Mouse (Mus musculus) intestine, embryonic 15.5 days (tissue): ENCODE results near the gene Cyld. TPM values are rescaled to one million over a fixed set of nuclear protein-coding genes. Genes with fewer than 3 reads are reported as not detected.

Experiments
- ATAC-seq: fragments of 200-750 bp; cut with Nextera tagmentation; 2 replicates; pipeline ENCODE4 v1.8.0; 2017; ENCODE audit warnings: moderate TSS enrichment, moderate library complexity
- H3K27ac ChIP-seq: fragments of 300-500 bp; sonication (generic); 2 replicates; pipeline ENCODE4 v1.5.1; 2015; ENCODE audit warnings: mild to moderate bottlenecking, inconsistent platforms
- H3K27me3 ChIP-seq: fragments of 300-500 bp; sonication (generic); replicated peaks from 2 replicates; pipeline ENCODE4 v1.6.1; 2015; ENCODE audit warnings: inconsistent platforms
- H3K36me3 ChIP-seq: fragments of 300-500 bp; sonication (generic); 2 replicates; pipeline ENCODE4 v1.6.1; 2015; ENCODE audit warnings: inconsistent platforms
- H3K4me1 ChIP-seq: fragments of 300-500 bp; sonication (generic); replicated peaks from 2 replicates; pipeline ENCODE4 v1.6.1; 2015; ENCODE audit warnings: inconsistent platforms
- H3K4me2 ChIP-seq: fragments of 300-500 bp; sonication (generic); replicated peaks from 2 replicates; pipeline ENCODE4 v1.6.1; 2015; ENCODE audit warnings: mild to moderate bottlenecking, inconsistent platforms
- H3K4me3 ChIP-seq: fragments of 300-500 bp; sonication (generic); replicated peaks from 2 replicates; pipeline ENCODE4 v1.5.1; 2015; ENCODE audit warnings: inconsistent platforms
- H3K9ac ChIP-seq: fragments of 300-500 bp; sonication (generic); 2 replicates; pipeline ENCODE4 v1.6.1; 2015; ENCODE audit warnings: inconsistent platforms
- H3K9me3 ChIP-seq: fragments of 300-500 bp; sonication (generic); 2 replicates; pipeline ENCODE4 v1.6.1; 2016; ENCODE audit warnings: inconsistent platforms
- WGBS: fragments of 180-500 bp; shearing (Covaris S2); methylation state at CpG from one replicate; pipeline ENCODE4 v1.1.7; 2015; 5-methylcytosine and 5-hydroxymethylcytosine counted together
- polyA plus RNA-seq: library from polyadenylated mRNA; unstranded; fragments of >200 nt; fragmentation: Nextera tagmentation; extraction: Ambion mirVana; gene quantifications from 2 replicates; pipeline ENCODE4 v1.2.1, GENCODE M21; 2015

Cyld gene
- polyA plus RNA-seq, 1 experiment from 2014 or later: 13.8 TPM

- Histone ChIP-seq H3K36me3 (no peaks in the 10 kb centered on the region), H3K9me3 (no peaks in the 10 kb centered on the region), H3K4me2 (no peak overlapping the region), H3K4me1 (peaks cover 3% of the 10 kb centered on the region; the same call in 1 of the 2 replicates), H3K27ac (no peak overlapping the region), H3K9ac (no peak overlapping the region), H3K27me3 (no peaks in the 10 kb centered on the region), H3K4me3 (no peak overlapping the region)
- 31% methylated on average over 7 of the region's 7 CpGs for WGBS
- no peak for ATAC-seq
Observed at GRCm38 (mm10) chr8:88691961-88692360, 4.9 kb upstream of the Cyld start.

- no peak overlapping the region for H3K9ac ChIP-seq
- no peak overlapping the region for H3K27ac ChIP-seq
- H3K36me3 ChIP-seq: no peaks in the 10 kb centered on the region
- no peak overlapping the region for H3K4me2 ChIP-seq
- H3K4me1 ChIP-seq: peaks cover 6% of the 10 kb centered on the region; the same call in 1 of the 2 replicates
- no peaks in the 10 kb centered on the region for H3K9me3 ChIP-seq
- WGBS: 85% methylated on average over 6 of the region's 6 CpGs
- H3K27me3 ChIP-seq: no peaks in the 10 kb centered on the region
- H3K4me3 ChIP-seq: no peak overlapping the region
- no peak for ATAC-seq
Observed at GRCm38 (mm10) chr8:88692866-88693265, 4.0 kb upstream of the Cyld start.

GRCm38 (mm10) chr8:88693376-88693775 lies 3.5 kb upstream of the Cyld start:
- no peak overlapping the region for H3K27ac ChIP-seq
- H3K27me3 ChIP-seq: no peaks in the 10 kb centered on the region
- H3K36me3 ChIP-seq: no peaks in the 10 kb centered on the region
- H3K4me2 ChIP-seq: no peak overlapping the region
- no peak overlapping the region for H3K4me3 ChIP-seq
- 80% methylated on average over 4 of the region's 4 CpGs for WGBS
- no peak for ATAC-seq
- no peak overlapping the region for H3K9ac ChIP-seq
- no peaks in the 10 kb centered on the region for H3K9me3 ChIP-seq
- H3K4me1 ChIP-seq: peaks cover 8% of the 10 kb centered on the region; the same call in 1 of the 2 replicates

GRCm38 (mm10) chr8:88694291-88694690 lies 2.5 kb upstream of the Cyld start:
- no peak overlapping the region for H3K4me2 ChIP-seq
- no peaks in the 10 kb centered on the region for H3K9me3 ChIP-seq
- peaks cover 8% of the 10 kb centered on the region; the same call in 1 of the 2 replicates for H3K4me1 ChIP-seq
- H3K9ac ChIP-seq: no peak overlapping the region
- H3K36me3 ChIP-seq: no peaks in the 10 kb centered on the region
- ATAC-seq: no peak
- H3K4me3 ChIP-seq: no peak overlapping the region
- WGBS: 64% methylated on average over 7 of the region's 7 CpGs
- no peaks in the 10 kb centered on the region for H3K27me3 ChIP-seq
- no peak overlapping the region for H3K27ac ChIP-seq

GRCm38 (mm10) chr8:88696228-88696627 lies 600 bp upstream of the Cyld start:
- Histone ChIP-seq H3K9me3 (no peaks in the 10 kb centered on the region), H3K4me3 (peak overlapping the region; percentile 96), H3K36me3 (no peaks in the 10 kb centered on the region), H3K27me3 (no peaks in the 10 kb centered on the region), H3K4me2 (peak overlapping the region; percentile 60), H3K9ac (no peak overlapping the region), H3K4me1 (peaks cover 8% of the 10 kb centered on the region; the same call in 1 of the 2 replicates), H3K27ac (no peak overlapping the region)
- ATAC-seq: peak; percentile 18
- WGBS: 23% methylated on average over 7 of the region's 7 CpGs

GRCm38 (mm10) chr8:88697642-88698031 lies 809 bp downstream of the Cyld start:
- 14% methylated on average over 4 of the region's 4 CpGs for WGBS
- Histone ChIP-seq H3K9me3 (no peaks in the 10 kb centered on the region), H3K36me3 (no peaks in the 10 kb centered on the region), H3K4me1 (peaks cover 5% of the 10 kb centered on the region; the same call in 1 of the 2 replicates), H3K27me3 (no peaks in the 10 kb centered on the region), H3K4me2 (peak overlapping the region; percentile 58), H3K27ac (peak overlapping the region; percentile 77; the same call in 1 of the 2 replicates), H3K9ac (peak overlapping the region; percentile 66), H3K4me3 (peak overlapping the region; percentile 96)
- ATAC-seq: no peak

GRCm38 (mm10) chr8:88698048-88698447 lies 1.2 kb downstream of the Cyld start:
- no peak for ATAC-seq
- Histone ChIP-seq H3K27me3 (no peaks in the 10 kb centered on the region), H3K27ac (no peak overlapping the region), H3K9me3 (no peaks in the 10 kb centered on the region), H3K4me2 (peak overlapping the region; percentile 58), H3K4me1 (peaks cover 5% of the 10 kb centered on the region; the same call in 1 of the 2 replicates), H3K4me3 (peak overlapping the region; percentile 96), H3K36me3 (no peaks in the 10 kb centered on the region), H3K9ac (no peak overlapping the region)
- WGBS: 44% methylated on average over 2 of the region's 2 CpGs

- no peak overlapping the region for H3K27ac ChIP-seq
- no peak overlapping the region for H3K9ac ChIP-seq
- ATAC-seq: no peak
- no peaks in the 10 kb centered on the region for H3K27me3 ChIP-seq
- no peak overlapping the region for H3K4me3 ChIP-seq
- 34% methylated on average over 2 of the region's 2 CpGs for WGBS
- no peaks in the 10 kb centered on the region for H3K36me3 ChIP-seq
- peaks cover 5% of the 10 kb centered on the region; the same call in 1 of the 2 replicates for H3K4me1 ChIP-seq
- H3K9me3 ChIP-seq: no peaks in the 10 kb centered on the region
- H3K4me2 ChIP-seq: no peak overlapping the region
Observed at GRCm38 (mm10) chr8:88701611-88702010, 4.8 kb downstream of the Cyld start.

GRCm38 (mm10) chr8:88702816-88703215 lies 6.0 kb downstream of the Cyld start:
- Histone ChIP-seq H3K27ac (no peak overlapping the region), H3K9ac (no peak overlapping the region), H3K36me3 (no peaks in the 10 kb centered on the region), H3K9me3 (no peaks in the 10 kb centered on the region), H3K27me3 (no peaks in the 10 kb centered on the region), H3K4me3 (no peak overlapping the region), H3K4me1 (peaks cover 2% of the 10 kb centered on the region; the same call in 1 of the 2 replicates), H3K4me2 (no peak overlapping the region)
- ATAC-seq: no peak
- WGBS: 75% methylated on average over 3 of the region's 3 CpGs

GRCm38 (mm10) chr8:88723256-88723963 lies 26.6 kb downstream of the Cyld start:
- Histone ChIP-seq H3K4me3 (no peak overlapping the region), H3K9me3 (no peaks in the 10 kb centered on the region), H3K4me2 (no peak overlapping the region), H3K27ac (no peak overlapping the region), H3K9ac (no peak overlapping the region), H3K27me3 (no peaks in the 10 kb centered on the region), H3K36me3 (no peaks in the 10 kb centered on the region), H3K4me1 (no peaks in the 10 kb centered on the region)
- WGBS: 84% methylated on average over 2 of the region's 2 CpGs
- peak; percentile 65 for ATAC-seq

GRCm38 (mm10) chr8:88755175-88755791 lies 58.5 kb downstream of the Cyld start:
- no peak overlapping the region for H3K27ac ChIP-seq
- ATAC-seq: peak; percentile 90
- peak overlapping the region; percentile 55 for H3K4me2 ChIP-seq
- H3K9ac ChIP-seq: no peak overlapping the region; the same call in 1 of the 2 replicates
- 0 out of 2 replicates have a peak, but pooled peaks cover 5% of the 10 kb centered on the region for H3K4me1 ChIP-seq
- H3K4me3 ChIP-seq: no peak overlapping the region
- 3% methylated on average over 14 of the region's 14 CpGs for WGBS
- no peaks in the 10 kb centered on the region for H3K36me3 ChIP-seq
- H3K27me3 ChIP-seq: no peaks in the 10 kb centered on the region
- H3K9me3 ChIP-seq: no peaks in the 10 kb centered on the region

GRCm38 (mm10) chr8:88761980-88762379 lies 65.2 kb downstream of the Cyld start:
- 72% methylated on average over 12 of the region's 12 CpGs for WGBS
- no peak overlapping the region for H3K4me3 ChIP-seq

More at GRCm38 (mm10) chr8:88761980-88762379, 65.2 kb downstream of the Cyld start:
- ATAC-seq: no peak
- no peak overlapping the region for H3K27ac ChIP-seq
- H3K27me3 ChIP-seq: no peaks in the 10 kb centered on the region
- no peaks in the 10 kb centered on the region for H3K9me3 ChIP-seq
- H3K9ac ChIP-seq: no peak overlapping the region
- no peaks in the 10 kb centered on the region for H3K4me1 ChIP-seq
- H3K4me2 ChIP-seq: no peak overlapping the region
- no peaks in the 10 kb centered on the region for H3K36me3 ChIP-seq
